Mouse (Mus musculus) midbrain, postnatal 0 days (tissue): ENCODE measurements around the gene Ints14. TPM values are rescaled to one million over a fixed set of nuclear protein-coding genes. Genes with fewer than 3 reads are reported as not detected.

ENCODE experiments used
- ATAC-seq: fragments of 200-750 bp; cut with Nextera tagmentation; 2 replicates; pipeline ENCODE4 v1.8.0; 2017; ENCODE audit warnings: moderate number of reproducible peaks, mild to moderate bottlenecking, moderate TSS enrichment, moderate library complexity; ENCODE audit not compliant: low FRiP score
- DNase-seq: peaks from one replicate; pipeline ENCODE4 v3.0.0-alpha.2; 2015; ENCODE audit warnings: low spot score
- H3K27ac ChIP-seq: fragments of 300-500 bp; sonication (generic); 2 replicates; pipeline ENCODE4 v1.5.1; 2014; ENCODE audit warnings: low read depth, mild to moderate bottlenecking, low read length, mixed read lengths
- H3K27me3 ChIP-seq: fragments of 300-500 bp; sonication (generic); 2 replicates; pipeline ENCODE4 v1.6.1; 2014; ENCODE audit warnings: low read length, control low read depth, mixed read lengths; ENCODE audit not compliant: insufficient read depth
- H3K36me3 ChIP-seq: fragments of 300-500 bp; sonication (generic); 2 replicates; pipeline ENCODE4 v1.6.1; 2014; ENCODE audit warnings: low read length, control low read depth, mixed read lengths; ENCODE audit not compliant: insufficient read depth
- H3K4me1 ChIP-seq: fragments of 300-500 bp; sonication (generic); 2 replicates; pipeline ENCODE4 v1.6.1; 2014; ENCODE audit warnings: mild to moderate bottlenecking, control low read depth, antibody characterized with exemption, low read length, mixed read lengths; ENCODE audit not compliant: insufficient read depth
- H3K4me2 ChIP-seq: fragments of 300-500 bp; sonication (generic); 2 replicates; pipeline ENCODE4 v1.6.1; 2014; ENCODE audit warnings: low read depth, mild to moderate bottlenecking, low read length, mixed read lengths; ENCODE audit not compliant: poor library complexity, severe bottlenecking
- H3K4me3 ChIP-seq: fragments of 300-500 bp; sonication (generic); 2 replicates; pipeline ENCODE4 v1.5.1; 2014; ENCODE audit warnings: low read depth, mild to moderate bottlenecking, low read length, moderate library complexity
- H3K9ac ChIP-seq: fragments of 300-500 bp; sonication (generic); replicated peaks from 2 replicates; pipeline ENCODE4 v1.6.1; 2014; ENCODE audit warnings: mild to moderate bottlenecking, low read length, moderate library complexity, mixed read lengths; ENCODE audit not compliant: poor library complexity, severe bottlenecking
- H3K9me3 ChIP-seq: fragments of 300-500 bp; sonication (generic); 2 replicates; pipeline ENCODE4 v1.6.1; 2016; ENCODE audit warnings: low read length, control low read depth
- CTCF ChIP-seq: IDR thresholded peaks from 2 replicates; pipeline ENCODE4 v1.5.1; 2016; ENCODE audit warnings: antibody characterized with exemption, mild to moderate bottlenecking
- WGBS: fragments of 180-500 bp; shearing (Covaris S2); extraction: QIAGEN DNeasy Blood & Tissue Kit; methylation state at CpG from one replicate; pipeline ENCODE4 v1.1.7; 2014; 5-methylcytosine and 5-hydroxymethylcytosine counted together
- polyA plus RNA-seq: library from polyadenylated mRNA; unstranded; fragments of >200 nt; fragmentation: Nextera tagmentation; extraction: Ambion mirVana; gene quantifications from 2 replicates; pipeline ENCODE4 v1.2.1, GENCODE M21; 2015
- total RNA-seq: library from RNA; depleted of rRNA; stranded (reverse); fragments of >200 nt; gene quantifications from 2 replicates; pipeline ENCODE4 v1.2.3, GENCODE M21; 2014; rRNA removed

Gene Ints14
- total RNA-seq (29.5 and 29.7 TPM in 2 replicates), polyA plus RNA-seq (28.4 and 30.1 TPM in 2 replicates)

GRCm38 (mm10) chr9:64960117-64960977, at the start of gene Ints14:
TSS of gene Ints14 (plus strand) at chr9:64960905.
- DNase-seq (peak; percentile 97), ATAC-seq (peak; percentile 94)
- 5% methylated on average over 28 of the region's 29 CpGs for WGBS
- TF ChIP-seq CTCF: peak; percentile 85
- peak within 1 kb of the TSS; percentile 74 for H3K4me2 ChIP-seq
- peak within 1 kb of the TSS; percentile 86 for H3K9ac ChIP-seq
- H3K27ac ChIP-seq: peak within 1 kb of the TSS; percentile 90
- H3K27me3 ChIP-seq: no peaks in the 10 kb centered on the region
- peaks cover 6% of the 10 kb centered on the region; the same call in 1 of the 2 replicates for H3K4me1 ChIP-seq
- H3K9me3 ChIP-seq: no peaks in the 10 kb centered on the region
- peak within 1 kb of the TSS; percentile 77 for H3K4me3 ChIP-seq
- peaks cover 6% of the 10 kb centered on the region for H3K36me3 ChIP-seq

GRCm38 (mm10) chr9:64913406-64913805, 47.3 kb upstream of the Ints14 start:
- Histone ChIP-seq H3K4me3 (no peak overlapping the region), H3K4me2 (no peak overlapping the region), H3K36me3 (peaks cover 38% of the 10 kb centered on the region), H3K9me3 (no peaks in the 10 kb centered on the region), H3K9ac (no peak overlapping the region), H3K4me1 (no peaks in the 10 kb centered on the region), H3K27me3 (no peaks in the 10 kb centered on the region), H3K27ac (no peak overlapping the region)
- TF ChIP-seq CTCF: no peak
- no peak for ATAC-seq
- 96% methylated on average over 4 of the region's 4 CpGs for WGBS
- no peak for DNase-seq

GRCm38 (mm10) chr9:64913973-64914372, 46.7 kb upstream of the Ints14 start:
- Histone ChIP-seq H3K36me3 (peaks cover 44% of the 10 kb centered on the region), H3K9me3 (no peaks in the 10 kb centered on the region), H3K4me3 (no peak overlapping the region), H3K4me2 (no peak overlapping the region), H3K4me1 (no peaks in the 10 kb centered on the region), H3K9ac (no peak overlapping the region), H3K27ac (no peak overlapping the region), H3K27me3 (no peaks in the 10 kb centered on the region)
- WGBS: 88% methylated on average over 2 of the region's 2 CpGs
- ATAC-seq: no peak
- no peak for DNase-seq
- no peak for TF ChIP-seq CTCF

- 84% methylated on average over 4 of the region's 4 CpGs for WGBS
- Histone ChIP-seq H3K4me2 (no peak overlapping the region), H3K4me3 (no peak overlapping the region), H3K4me1 (no peaks in the 10 kb centered on the region), H3K27ac (no peak overlapping the region), H3K9me3 (no peaks in the 10 kb centered on the region), H3K9ac (no peak overlapping the region), H3K27me3 (no peaks in the 10 kb centered on the region), H3K36me3 (peaks cover 42% of the 10 kb centered on the region)
- no peak for TF ChIP-seq CTCF
- ATAC-seq: no peak
- no peak for DNase-seq
Observed at GRCm38 (mm10) chr9:64914629-64915028, 46.1 kb upstream of the Ints14 start.

GRCm38 (mm10) chr9:64918560-64918959, 42.1 kb upstream of the Ints14 start:
- no peak overlapping the region for H3K4me3 ChIP-seq
- ATAC-seq: no peak

GRCm38 (mm10) chr9:64925771-64926170, 34.9 kb upstream of the Ints14 start:
- 78% methylated on average over 5 of the region's 5 CpGs for WGBS
- Histone ChIP-seq H3K9me3 (no peaks in the 10 kb centered on the region), H3K27me3 (no peaks in the 10 kb centered on the region), H3K27ac (0 out of 2 replicates have a peak overlapping the region, but pooled peaks have one; percentile 43), H3K4me2 (no peak overlapping the region), H3K4me3 (no peak overlapping the region), H3K4me1 (peaks cover 7% of the 10 kb centered on the region), H3K9ac (no peak overlapping the region), H3K36me3 (no peaks in the 10 kb centered on the region)
- TF ChIP-seq CTCF: no peak
- no peak for DNase-seq
- ATAC-seq: no peak

More at GRCm38 (mm10) chr9:64918560-64918959, 42.1 kb upstream of the Ints14 start:
- Histone ChIP-seq H3K4me2 (no peak overlapping the region), H3K27ac (no peak overlapping the region), H3K36me3 (peaks cover 24% of the 10 kb centered on the region), H3K4me1 (no peaks in the 10 kb centered on the region), H3K9me3 (no peaks in the 10 kb centered on the region), H3K9ac (no peak overlapping the region), H3K27me3 (no peaks in the 10 kb centered on the region)
- 36% methylated on average over 16 of the region's 16 CpGs for WGBS
- no peak for TF ChIP-seq CTCF
- DNase-seq: no peak
